Mouse (Mus musculus) embryonic stem cell, embryonic (primary cell): Measurements from ENCODE around the gene Tmem248.

ENCODE experiments used
- CTCF ChIA-PET, 4 experiments: fragments of 300-600 bp in 2 of 4; fragments of 350-600 bp in 2 of 4; sonication (Branson Sonifier 250); formaldehyde crosslinking; loops; one replicate each; lab custom pipeline; 2022; ENCODE audit warnings: inconsistent platforms in 2 of 4; lab: Charles Lee
- POLR2A ChIA-PET, 4 experiments: fragments of 300-600 bp in 2 of 4; fragments of 350-600 bp in 2 of 4; sonication (Branson Sonifier 250); formaldehyde crosslinking; loops; one replicate each; lab custom pipeline; 2022; ENCODE audit warnings: antibody characterized with exemption in 4 of 4, inconsistent platforms in 1 of 4; lab: Charles Lee

The Tmem248 gene

GRCm38 (mm10) chr5:130192356-130192944, 24.4 kb upstream of the Tmem248 start:
- ChIA-PET POLR2A (interaction anchor here in 3 of 4 experiments (0.6 to 40.2 kb wide), 13 partner anchors 10 to 64 kb away, joined by 3 to 781 read pairs (median 5); partner anchors contain the start of genes Sbds (in 2 of the 3), Tyw1 (in 2 of the 3), Rabgef1 (in 1 of the 3) and Tmem248 (in 1 of the 3)), CTCF (interaction anchor here in 1 of 4 experiments (1.0 to 1.1 kb wide), 2 partner anchors 13 to 19 kb away, joined by 3 to 4 read pairs; no protein-coding TSS in a partner anchor)

- ChIA-PET CTCF (interaction anchor here in 1 of 4 experiments (0.5 to 0.6 kb wide), 2 partner anchors 124 to 597 kb away, joined by 3 to 5 read pairs; no protein-coding TSS in a partner anchor), POLR2A (interaction anchor here in 2 of 4 experiments (0.9 to 40.2 kb wide), 6 partner anchors 9 to 63 kb away, joined by 3 to 781 read pairs (median 4); partner anchors contain the start of genes Rabgef1 (in 1 of the 2) and Tmem248 (in 1 of the 2))
These were observed 23.1 kb upstream of the Tmem248 start for GRCm38 (mm10) chr5:130193760-130194159.

- ChIA-PET CTCF (no interaction called here), POLR2A (interaction anchor here in 3 of 4 experiments (0.5 to 40.2 kb wide), 9 partner anchors 2 to 898 kb away, joined by 3 to 781 read pairs (median 5); partner anchors contain the start of genes Tmem248 (in 1 of the 3) and Tyw1 (in 1 of the 3))
These were observed 20.6 kb upstream of the Tmem248 start for GRCm38 (mm10) chr5:130196307-130196706.

- POLR2A ChIA-PET, result interaction anchor here in 3 of 4 experiments (0.5 to 40.2 kb wide), 18 partner anchors 3 to 118 kb away, joined by 3 to 781 read pairs (median 7); partner anchors contain the start of genes Sbds (in 2 of the 3), Tyw1 (in 2 of the 3), Rabgef1 (in 1 of the 3) and Tmem248 (in 1 of the 3)
- CTCF ChIA-PET, result interaction anchor here in 1 of 4 experiments (1.0 to 1.6 kb wide), 2 partner anchors 59 to 1044 kb away, joined by 3 read pairs; no protein-coding TSS in a partner anchor
These were observed 19.4 kb upstream of the Tmem248 start for GRCm38 (mm10) chr5:130197454-130197853.

GRCm38 (mm10) chr5:130197981-130198380, 18.9 kb upstream of the Tmem248 start:
- CTCF ChIA-PET, result interaction anchor here in 2 of 4 experiments (0.7 to 1.6 kb wide), 6 partner anchors 11 to 1044 kb away, joined by 3 to 6 read pairs (median 3); no protein-coding TSS in a partner anchor
- POLR2A ChIA-PET, result interaction anchor here in 3 of 4 experiments (0.8 to 40.2 kb wide), 23 partner anchors 3 to 311 kb away, joined by 3 to 781 read pairs (median 6); partner anchors contain the start of genes Sbds (in 2 of the 3), Tyw1 (in 2 of the 3), Chchd2 (in 1 of the 3) and Tmem248 (in 1 of the 3)

DNA sequence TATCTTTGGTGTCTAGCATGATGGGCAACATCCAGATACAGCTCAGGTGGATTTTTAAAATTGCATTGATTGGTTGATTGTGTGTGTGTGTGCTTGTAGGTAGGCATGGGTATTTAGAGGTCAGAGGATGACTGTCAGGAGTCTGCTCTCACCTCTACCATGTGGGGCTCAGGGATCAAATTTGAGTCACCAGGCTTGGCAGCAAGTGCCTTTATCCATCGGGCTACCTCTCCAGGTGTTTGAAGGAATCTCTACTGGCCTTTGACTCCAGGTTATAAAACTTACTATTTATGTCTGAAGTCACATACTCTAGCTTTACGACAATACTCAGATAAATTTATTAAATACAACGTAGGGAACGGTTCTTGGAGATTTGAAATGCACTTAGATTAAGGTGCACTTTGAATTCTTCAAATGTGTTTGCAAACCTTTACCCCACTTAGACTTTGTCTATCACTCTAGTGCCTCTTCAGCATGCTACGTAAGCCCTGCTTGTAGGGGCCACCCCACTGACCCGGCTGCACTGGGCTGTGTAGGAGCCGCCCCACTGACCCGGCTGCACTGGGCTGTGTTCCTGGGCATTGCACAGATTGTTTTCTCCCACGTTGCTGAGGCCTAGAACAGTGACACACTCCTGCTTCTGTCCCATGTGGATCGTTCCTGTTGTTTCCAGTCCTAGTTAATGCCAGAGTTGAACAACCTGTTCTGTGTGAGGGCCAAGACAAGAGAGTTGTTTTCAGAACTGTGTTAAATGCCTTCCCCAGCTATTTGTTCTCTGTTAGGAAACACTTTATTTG, 16.4 kb upstream of the Tmem248 start:
- ChIA-PET CTCF (interaction anchor here in 3 of 4 experiments (0.5 to 0.7 kb wide), 3 partner anchors 34 to 193 kb away, joined by 3 to 4 read pairs (median 3); no protein-coding TSS in a partner anchor), POLR2A (interaction anchor here in 2 of 4 experiments (2.6 to 40.2 kb wide), 5 partner anchors 6 to 55 kb away, joined by 7 to 781 read pairs (median 29); partner anchors contain the start of genes Sbds (in 2 of the 2), Tyw1 (in 2 of the 2) and Tmem248 (in 1 of the 2))

DNA sequence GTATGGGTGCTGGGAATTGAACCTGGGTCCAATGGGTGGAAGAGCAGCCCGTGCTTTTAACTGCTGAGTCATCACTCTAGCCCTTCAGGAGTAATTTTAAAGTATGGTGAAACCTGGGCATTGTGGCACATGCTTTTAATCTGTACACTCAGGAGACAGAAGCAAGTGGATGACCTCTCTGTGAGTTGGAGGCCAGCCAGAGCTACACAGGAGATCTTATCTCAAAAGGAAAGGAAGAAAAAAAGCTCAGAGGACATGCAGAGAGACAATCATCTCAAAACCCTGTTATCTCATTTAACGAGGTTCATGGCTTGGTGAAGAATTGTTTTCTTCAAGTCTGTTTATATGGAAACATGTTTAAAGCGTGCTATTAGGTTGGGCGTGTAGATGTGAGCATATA, 12.9 kb upstream of the Tmem248 start:
- ChIA-PET CTCF (no interaction called here), POLR2A (interaction anchor here in 3 of 4 experiments (0.6 to 40.2 kb wide), 5 partner anchors 9 to 113 kb away, joined by 3 to 781 read pairs (median 3); partner anchors contain the start of gene Tmem248 (in 1 of the 3))

DNA sequence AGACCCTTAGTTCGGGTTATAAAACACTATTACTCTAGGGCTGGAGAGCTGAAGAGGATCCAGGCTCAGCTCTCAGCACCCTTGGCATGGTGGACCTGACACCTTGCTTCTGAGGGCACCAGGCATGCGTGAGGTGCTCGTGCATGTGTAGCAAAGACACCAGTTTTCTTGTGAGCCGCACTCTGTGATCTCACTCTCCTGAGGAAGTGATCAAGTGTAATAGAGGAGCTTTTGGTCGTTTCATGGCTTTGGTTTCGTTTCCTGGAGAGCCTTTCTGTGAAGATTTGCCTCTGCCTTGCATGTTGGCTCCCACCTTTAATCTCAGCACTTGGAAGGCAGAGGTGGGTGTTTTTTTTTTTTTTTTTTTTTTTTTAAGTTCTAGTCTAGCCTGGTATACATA, 12.3 kb upstream of the Tmem248 start:
- POLR2A ChIA-PET, result interaction anchor here in 2 of 4 experiments (0.6 to 40.2 kb wide), 4 partner anchors 8 to 112 kb away, joined by 3 to 781 read pairs (median 392); partner anchors contain the start of gene Tmem248 (in 1 of the 2)
- CTCF ChIA-PET, result no interaction called here

GRCm38 (mm10) chr5:130205441-130206023, 11.3 kb upstream of the Tmem248 start:
- ChIA-PET CTCF (no interaction called here), POLR2A (interaction anchor here in 1 of 4 experiments (37.1 to 40.2 kb wide), 2 partner anchors 7 to 11 kb away, joined by 781 read pairs; partner anchors contain the start of gene Tmem248)

GRCm38 (mm10) chr5:130207299-130207698, 9.6 kb upstream of the Tmem248 start:
- ChIA-PET POLR2A (interaction anchor here in 2 of 4 experiments (0.9 to 40.2 kb wide), 8 partner anchors 6 to 50 kb away, joined by 3 to 781 read pairs (median 5); partner anchors contain the start of gene Tmem248 (in 1 of the 2)), CTCF (interaction anchor here in 2 of 4 experiments (0.6 to 1.2 kb wide), 2 partner anchors 10 to 60 kb away, joined by 4 to 7 read pairs; partner anchors contain the start of gene Tmem248 (in 1 of the 2))

DNA sequence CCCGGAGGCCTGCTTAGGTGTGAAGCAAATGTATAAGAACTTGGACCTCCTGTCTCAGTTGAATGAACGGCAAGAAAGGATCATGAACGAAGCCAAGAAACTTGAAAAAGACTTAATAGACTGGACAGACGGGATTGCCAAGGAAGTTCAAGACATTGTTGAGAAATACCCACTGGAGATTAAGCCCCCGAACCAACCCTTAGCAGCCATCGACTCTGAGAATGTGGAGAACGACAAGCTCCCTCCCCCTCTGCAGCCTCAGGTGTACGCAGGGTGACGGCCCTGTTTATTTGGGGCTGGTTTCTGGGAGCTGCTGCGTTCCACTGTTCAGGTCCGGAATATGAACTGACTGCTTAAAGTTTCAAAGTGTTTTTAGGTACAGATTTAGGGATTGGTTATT, 3.9 kb upstream of the Tmem248 start:
- CTCF ChIA-PET, result interaction anchor here in 1 of 4 experiments (0.6 kb wide), 1 partner anchor 54 kb away, joined by 4 read pairs; no protein-coding TSS in a partner anchor

GRCm38 (mm10) chr5:130217406-130217805, 525 bp downstream of the Tmem248 start:
- CTCF ChIA-PET, result interaction anchor here in 2 of 4 experiments (0.8 to 1.1 kb wide), 2 partner anchors 10 to 49 kb away, joined by 4 to 7 read pairs; no protein-coding TSS in a partner anchor
- POLR2A ChIA-PET, result interaction anchor here in 3 of 4 experiments (0.9 to 37.1 kb wide), 15 partner anchors 8 to 353 kb away, joined by 3 to 781 read pairs (median 5); partner anchors contain the start of genes Chchd2 (in 2 of the 3), Sbds (in 2 of the 3) and Tyw1 (in 2 of the 3)

More for the DNA sequence above, 3.9 kb upstream of the Tmem248 start:
- POLR2A ChIA-PET, result interaction anchor here in 3 of 4 experiments (0.6 to 40.2 kb wide), 11 partner anchors 0 to 326 kb away, joined by 3 to 781 read pairs (median 3); partner anchors contain the start of genes Chchd2 (in 1 of the 3), Sbds (in 1 of the 3), Tmem248 (in 1 of the 3) and Tyw1 (in 1 of the 3)

- ChIA-PET CTCF (interaction anchor here (0.5 to 1.1 kb wide), 4 partner anchors 48 to 283 kb away, joined by 3 to 8 read pairs (median 4); no protein-coding TSS in a partner anchor), POLR2A (interaction anchor here in 3 of 4 experiments (0.7 to 37.1 kb wide), 23 partner anchors 7 to 354 kb away, joined by 3 to 781 read pairs (median 4); partner anchors contain the start of genes Sbds (in 3 of the 3), Tyw1 (in 3 of the 3) and Chchd2 (in 2 of the 3))
These were observed 1.5 kb downstream of the Tmem248 start for GRCm38 (mm10) chr5:130218336-130218735.

DNA sequence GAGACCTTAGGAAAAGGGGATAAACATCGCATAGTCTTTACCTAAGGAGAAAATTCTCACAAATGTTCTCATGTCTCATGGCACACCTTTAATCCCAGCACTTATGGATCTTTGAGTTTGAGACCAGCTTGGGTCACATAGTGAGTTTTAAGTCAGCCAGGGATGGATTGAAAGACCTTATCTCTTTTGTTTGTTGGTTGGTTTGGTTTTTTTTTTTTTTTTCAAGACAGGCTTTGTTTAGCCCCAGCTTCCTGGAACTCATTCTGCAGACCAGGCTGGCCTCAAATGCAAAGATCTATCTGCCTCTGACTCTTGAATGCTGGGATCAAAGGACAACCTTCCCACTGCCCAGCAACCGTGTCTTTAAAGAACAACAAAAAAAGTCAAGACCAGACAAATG, 4.4 kb downstream of the Tmem248 start:
- ChIA-PET POLR2A (interaction anchor here (0.5 to 37.1 kb wide), 29 partner anchors 9 to 441 kb away, joined by 3 to 781 read pairs (median 5); partner anchors contain the start of genes Sbds (in 3 of the 4), Tyw1 (in 3 of the 4) and Chchd2 (in 2 of the 4)), CTCF (interaction anchor here in 3 of 4 experiments (0.6 to 3.0 kb wide), 8 partner anchors 18 to 1344 kb away, joined by 3 to 22 read pairs (median 3); partner anchors contain the start of genes Psph (in 1 of the 3), Sbds (in 1 of the 3) and Tyw1 (in 1 of the 3))

DNA sequence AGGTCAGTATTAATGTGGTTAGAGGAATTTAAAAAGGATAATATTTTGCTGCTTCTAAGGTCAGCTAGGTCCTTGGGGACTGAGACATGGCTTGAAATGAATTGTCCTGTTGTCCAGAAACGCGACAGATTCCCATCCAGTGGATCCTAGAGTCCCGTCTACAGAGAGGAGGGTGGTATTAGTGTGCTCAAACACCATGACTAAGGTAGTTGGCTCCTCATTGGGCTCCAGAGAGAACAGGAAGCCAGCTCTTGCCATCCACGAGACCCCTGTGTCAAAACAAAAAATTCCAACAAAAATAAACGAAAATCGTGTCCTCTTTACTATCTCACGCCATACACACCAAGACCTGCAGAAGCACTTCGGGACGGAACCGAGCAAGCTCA, 4.9 kb downstream of the Tmem248 start:
- POLR2A ChIA-PET, result interaction anchor here (0.5 to 37.1 kb wide), 30 partner anchors 9 to 441 kb away, joined by 3 to 781 read pairs (median 4); partner anchors contain the start of genes Sbds (in 3 of the 4), Tyw1 (in 3 of the 4) and Chchd2 (in 2 of the 4)
- CTCF ChIA-PET, result interaction anchor here in 3 of 4 experiments (0.6 to 3.0 kb wide), 10 partner anchors 13 to 1345 kb away, joined by 3 to 22 read pairs (median 4); partner anchors contain the start of genes Psph (in 1 of the 3), Sbds (in 1 of the 3) and Tyw1 (in 1 of the 3)
